Mouse (Mus musculus) limb, embryonic 14.5 days (tissue): ENCODE results near the gene Syne1. TPM values are rescaled to one million over a fixed set of nuclear protein-coding genes. Genes with fewer than 3 reads are reported as not detected.

Source experiments
- ATAC-seq: fragments of 200-750 bp; cut with Nextera tagmentation; 2 replicates; pipeline ENCODE4 v1.8.0; 2017; ENCODE audit warnings: low read depth, moderate number of reproducible peaks, moderate TSS enrichment; ENCODE audit not compliant: low FRiP score
- DNase-seq: peaks from one replicate; pipeline ENCODE4 v3.0.0-alpha.2; 2015; ENCODE audit warnings: low spot score
- H3K27ac ChIP-seq: fragments of 300-500 bp; sonication (generic); replicated peaks from 2 replicates; pipeline ENCODE4 v1.5.1; 2014; ENCODE audit warnings: low read depth, mild to moderate bottlenecking, low read length, moderate library complexity, mixed read lengths
- H3K27me3 ChIP-seq: fragments of 300-500 bp; sonication (generic); 2 replicates; pipeline ENCODE4 v1.6.1; 2014; ENCODE audit warnings: low read length, mixed read lengths; ENCODE audit not compliant: control insufficient read depth, insufficient read depth
- H3K36me3 ChIP-seq: fragments of 300-500 bp; sonication (generic); 2 replicates; pipeline ENCODE4 v1.6.1; 2014; ENCODE audit warnings: mild to moderate bottlenecking, low read length, moderate library complexity, mixed read lengths; ENCODE audit not compliant: control insufficient read depth, insufficient read depth
- H3K4me1 ChIP-seq: fragments of 300-500 bp; sonication (generic); 2 replicates; pipeline ENCODE4 v1.6.1; 2014; ENCODE audit warnings: antibody characterized with exemption, low read length, mixed read lengths; ENCODE audit not compliant: control insufficient read depth, insufficient read depth
- H3K4me2 ChIP-seq: fragments of 300-500 bp; sonication (generic); replicated peaks from 2 replicates; pipeline ENCODE4 v1.6.1; 2014; ENCODE audit warnings: low read depth, mild to moderate bottlenecking, low read length, moderate library complexity; ENCODE audit not compliant: severe bottlenecking
- H3K4me3 ChIP-seq: fragments of 300-500 bp; sonication (generic); replicated peaks from 2 replicates; pipeline ENCODE4 v1.5.1; 2014; ENCODE audit warnings: low read length
- H3K9ac ChIP-seq: fragments of 300-500 bp; sonication (generic); 2 replicates; pipeline ENCODE4 v1.6.1; 2014; ENCODE audit warnings: mild to moderate bottlenecking, low read depth, low read length, moderate library complexity; ENCODE audit not compliant: severe bottlenecking
- H3K9me3 ChIP-seq: fragments of 300-500 bp; sonication (generic); 2 replicates; pipeline ENCODE4 v1.6.1; 2016; ENCODE audit warnings: low read length; ENCODE audit not compliant: control insufficient read depth
- POLR2A ChIP-seq: fragments of 200-500 bp; IDR thresholded peaks from 2 replicates; pipeline ENCODE4 v1.8.0; 2012; ENCODE audit warnings: inconsistent platforms, mild to moderate bottlenecking, moderate library complexity, borderline replicate concordance; ENCODE audit not compliant: insufficient read depth, insufficient read length; ENCODE audit errors: extremely low read depth
- WGBS: fragments of 180-500 bp; shearing (Covaris S2); extraction: QIAGEN DNeasy Blood & Tissue Kit; methylation state at CpG from one replicate; pipeline ENCODE4 v1.1.7; 2014; 5-methylcytosine and 5-hydroxymethylcytosine counted together
- polyA plus RNA-seq, 2 experiments: library from polyadenylated mRNA; depleted of rRNA in 1 of 2; stranded (reverse) in 1 of 2; unstranded in 1 of 2; fragments of >200 nt; fragmentation: Nextera tagmentation in 1 of 2; extraction: Ambion mirVana in 1 of 2; gene quantifications; 2 replicates each; pipeline versions ENCODE4 v1.2.1 to v1.2.3; 2012 to 2014

Gene Syne1
- polyA plus RNA-seq, 2 experiments: 11.0 to 11.3 TPM

GRCm38 (mm10) chr10:4971586-4971985 lies 579.7 kb downstream of the Syne1 start:
- no peaks in the 10 kb centered on the region for H3K27me3 ChIP-seq
- H3K4me1 ChIP-seq: peaks cover 6% of the 10 kb centered on the region; the same call in 1 of the 2 replicates
- no peak for TF ChIP-seq POLR2A
- H3K9me3 ChIP-seq: no peaks in the 10 kb centered on the region
- no peak overlapping the region for H3K27ac ChIP-seq
- no peak overlapping the region for H3K4me2 ChIP-seq
- H3K9ac ChIP-seq: no peak overlapping the region
- H3K36me3 ChIP-seq: no peaks in the 10 kb centered on the region
- ATAC-seq: no peak
- no peak for DNase-seq
- H3K4me3 ChIP-seq: no peak overlapping the region

DNA sequence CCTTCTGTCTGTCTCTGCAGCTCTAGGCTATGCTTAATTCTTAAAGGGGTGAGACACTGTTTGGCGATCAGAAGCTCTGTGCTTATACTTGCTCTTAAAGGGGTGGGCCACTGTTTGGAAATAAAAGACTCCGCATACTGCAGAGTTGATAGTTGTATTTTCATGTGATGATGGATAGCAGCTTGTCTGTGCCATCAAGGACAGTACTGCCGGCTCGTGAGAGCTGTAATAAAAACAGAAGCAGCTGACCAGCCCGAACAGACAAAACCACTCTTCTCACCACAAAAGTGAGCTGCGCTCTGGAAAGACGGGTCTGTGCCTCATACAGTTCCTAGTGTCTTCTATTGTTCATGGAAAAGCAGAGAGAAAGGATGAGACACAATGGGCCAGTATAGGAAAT lies 580.1 kb downstream of the Syne1 start:
- no peak for ATAC-seq
- Histone ChIP-seq H3K9ac (no peak overlapping the region), H3K27ac (no peak overlapping the region), H3K27me3 (no peaks in the 10 kb centered on the region), H3K9me3 (no peaks in the 10 kb centered on the region), H3K4me1 (peaks cover 6% of the 10 kb centered on the region; the same call in 1 of the 2 replicates), H3K4me3 (no peak overlapping the region), H3K4me2 (no peak overlapping the region), H3K36me3 (no peaks in the 10 kb centered on the region)
- TF ChIP-seq POLR2A: no peak
- DNase-seq: no peak
- 71% methylated on average over 7 of the region's 7 CpGs for WGBS

Other genes starting within 250 kb of the Syne1 start
- 3.6 and 3.8 TPM in 2 replicates for gene Myct1, start 42.3 kb upstream of the Syne1 start, polyA plus RNA-seq (2012; rRNA removed)
- 3.9 and 5.1 TPM in 2 replicates for gene Myct1, start 42.3 kb upstream of the Syne1 start, polyA plus RNA-seq (2014; fragmentation: Nextera tagmentation; extraction: Ambion mirVana)
- gene Vip, start 87.7 kb upstream of the Syne1 start, polyA plus RNA-seq (2012; rRNA removed): 0.06 and 0.08 TPM in 2 replicates
- gene Vip, start 87.7 kb upstream of the Syne1 start, polyA plus RNA-seq (2014; fragmentation: Nextera tagmentation; extraction: Ambion mirVana): not detected in 2 replicates